Mouse (Mus musculus) kidney, embryonic 14.5 days (tissue): Measurements from ENCODE around the gene 1700067K01Rik. TPM values are rescaled to one million over a fixed set of nuclear protein-coding genes. Genes with fewer than 3 reads are reported as not detected.

Source experiments
- ATAC-seq: fragments of 200-750 bp; cut with Nextera tagmentation; 2 replicates; pipeline ENCODE4 v1.8.0; 2017; ENCODE audit warnings: moderate number of reproducible peaks, mild to moderate bottlenecking, moderate TSS enrichment, moderate library complexity; ENCODE audit not compliant: low FRiP score, low TSS enrichment
- H3K27ac ChIP-seq: fragments of 300-500 bp; sonication (generic); 2 replicates; pipeline ENCODE4 v1.5.1; 2014; ENCODE audit warnings: low read depth, mild to moderate bottlenecking, low read length, moderate library complexity, mixed read lengths
- H3K27me3 ChIP-seq: fragments of 300-500 bp; sonication (generic); 2 replicates; pipeline ENCODE4 v1.6.1; 2014; ENCODE audit warnings: mild to moderate bottlenecking, low read length; ENCODE audit not compliant: control insufficient read depth, insufficient read depth
- H3K36me3 ChIP-seq: fragments of 300-500 bp; sonication (generic); 2 replicates; pipeline ENCODE4 v1.6.1; 2014; ENCODE audit warnings: low read length, mixed read lengths; ENCODE audit not compliant: control insufficient read depth, insufficient read depth
- H3K4me1 ChIP-seq: fragments of 300-500 bp; sonication (generic); 2 replicates; pipeline ENCODE4 v1.6.1; 2014; ENCODE audit warnings: low read length, mixed read lengths; ENCODE audit not compliant: control insufficient read depth, insufficient read depth
- H3K4me2 ChIP-seq: fragments of 300-500 bp; sonication (generic); replicated peaks from 2 replicates; pipeline ENCODE4 v1.6.1; 2014; ENCODE audit warnings: low read depth, mild to moderate bottlenecking, low read length
- H3K4me3 ChIP-seq: fragments of 300-500 bp; sonication (generic); 2 replicates; pipeline ENCODE4 v1.5.1; 2014; ENCODE audit warnings: mild to moderate bottlenecking, low read length
- H3K9ac ChIP-seq: fragments of 300-500 bp; sonication (generic); 2 replicates; pipeline ENCODE4 v1.6.1; 2014; ENCODE audit warnings: low read depth, mild to moderate bottlenecking, low read length, moderate library complexity
- H3K9me3 ChIP-seq: fragments of 300-500 bp; sonication (generic); 2 replicates; pipeline ENCODE4 v1.6.1; 2016; ENCODE audit warnings: low read length; ENCODE audit not compliant: control insufficient read depth
- whole genome bisulfite sequencing: fragments of 180-500 bp; shearing (Covaris S2); extraction: QIAGEN DNeasy Blood & Tissue Kit; methylation state at CpG from one replicate; pipeline ENCODE4 v1.1.7; 2014; 5-methylcytosine and 5-hydroxymethylcytosine counted together
- polyA plus RNA-seq: library from polyadenylated mRNA; unstranded; fragments of >200 nt; fragmentation: Nextera tagmentation; extraction: Ambion mirVana; gene quantifications from 2 replicates; pipeline ENCODE4 v1.2.1, GENCODE M21; 2014

Gene 1700067K01Rik
- 1.2 TPM in 2 replicates for polyA plus RNA-seq

DNA sequence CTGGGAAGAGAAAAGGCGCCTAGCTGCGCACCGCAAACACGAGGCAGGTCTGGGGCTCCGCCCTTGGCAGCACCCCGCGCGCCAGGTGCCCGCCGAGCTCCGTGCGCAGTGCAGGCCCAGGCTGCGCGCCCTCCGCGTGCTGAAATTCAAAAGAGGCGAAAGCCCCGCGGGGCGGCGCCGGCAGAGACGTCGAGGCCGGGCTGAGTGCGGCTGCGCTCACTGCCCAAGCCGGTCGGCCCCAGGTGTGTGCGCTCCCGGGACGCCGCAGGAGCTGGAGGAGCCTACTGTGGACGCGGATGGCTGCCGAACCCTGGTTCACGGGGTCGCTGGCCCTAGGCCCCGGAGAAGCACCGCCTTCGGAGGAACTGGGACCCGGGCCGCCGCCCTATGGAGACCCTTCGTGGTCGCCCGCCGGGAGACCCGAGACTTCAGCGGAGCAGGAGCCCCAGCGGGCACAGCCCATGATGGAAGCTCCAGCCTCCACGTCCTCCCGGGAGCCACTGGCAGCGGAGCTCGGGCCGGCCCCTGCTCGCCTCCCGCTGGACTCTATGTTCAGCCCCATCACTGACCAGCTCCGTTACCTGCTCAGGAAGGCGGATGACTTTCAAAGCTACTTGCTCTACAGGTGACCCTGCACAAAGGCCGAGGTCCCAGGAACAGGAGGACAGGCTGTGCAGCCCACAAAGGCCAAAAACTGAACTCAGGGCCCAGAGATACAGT, at the start of gene 1700067K01Rik:
TSS of gene 1700067K01Rik (plus strand) at position 222 of the 720 bp plus-strand sequence.
- no peaks in the 10 kb centered on the region for H3K9me3 ChIP-seq
- no peaks in the 10 kb centered on the region; the same call in 1 of the 2 replicates for H3K27me3 ChIP-seq
- no peak for ATAC-seq
- whole genome bisulfite sequencing = 29% methylated on average over 61 of the region's 61 CpGs
- H3K4me2 ChIP-seq = peak within 1 kb of the TSS; percentile 12; the same call in 1 of the 2 replicates
- peak within 1 kb of the TSS; percentile 15; the same call in 1 of the 2 replicates for H3K9ac ChIP-seq
- peaks cover 21% of the 10 kb centered on the region for H3K4me1 ChIP-seq
- H3K4me3 ChIP-seq = no peak within 1 kb of the TSS
- peaks cover 22% of the 10 kb centered on the region for H3K36me3 ChIP-seq
- H3K27ac ChIP-seq = no peak within 1 kb of the TSS

DNA sequence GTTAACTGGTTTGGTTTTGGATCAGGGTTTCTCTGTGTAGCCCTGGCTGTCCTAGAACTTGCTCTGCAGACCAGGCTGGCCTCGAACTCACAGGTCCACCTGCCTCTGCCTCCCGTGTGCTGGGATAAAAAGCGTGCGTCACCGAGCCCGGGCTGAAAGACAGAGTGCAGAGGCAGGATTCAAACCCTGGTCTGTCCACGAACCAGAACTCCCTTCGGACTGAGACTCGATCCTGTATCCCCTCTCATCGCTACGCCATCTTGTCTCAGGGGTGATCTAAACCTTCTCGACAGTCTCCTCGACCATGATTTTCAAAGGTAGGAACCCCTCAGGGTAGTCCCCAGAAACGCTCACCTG, 46.6 kb upstream of the 1700067K01Rik start:
- Histone ChIP-seq H3K27ac (no peak overlapping the region), H3K27me3 (no peaks in the 10 kb centered on the region), H3K4me1 (peaks cover 18% of the 10 kb centered on the region), H3K4me3 (peak overlapping the region; percentile 79), H3K36me3 (no peaks in the 10 kb centered on the region), H3K4me2 (peak overlapping the region; percentile 40), H3K9me3 (no peaks in the 10 kb centered on the region), H3K9ac (peak overlapping the region; percentile 25)
- WGBS = under 1% methylated on average over 14 of the region's 14 CpGs
- no peak for ATAC-seq

GRCm38 (mm10) chr8:83955106-83955957, 46.0 kb upstream of the 1700067K01Rik start, which contains the start of the genes Gm10644 and Asf1b:
TSS of gene Gm10644 (minus strand) at chr8:83955205.
TSS of gene Asf1b (plus strand) at chr8:83955507.
- Histone ChIP-seq H3K9me3 (no peaks in the 10 kb centered on the region), H3K4me2 (peak within 1 kb of the TSS; percentile 91), H3K36me3 (no peaks in the 10 kb centered on the region), H3K4me1 (peaks cover 18% of the 10 kb centered on the region), H3K27me3 (no peaks in the 10 kb centered on the region), H3K27ac (no peak within 1 kb of the TSS), H3K9ac (peak within 1 kb of the TSS; percentile 68), H3K4me3 (peak within 1 kb of the TSS; percentile 79)
- ATAC-seq = peak; percentile 99
- under 1% methylated on average over 75 of the region's 75 CpGs for WGBS

DNA sequence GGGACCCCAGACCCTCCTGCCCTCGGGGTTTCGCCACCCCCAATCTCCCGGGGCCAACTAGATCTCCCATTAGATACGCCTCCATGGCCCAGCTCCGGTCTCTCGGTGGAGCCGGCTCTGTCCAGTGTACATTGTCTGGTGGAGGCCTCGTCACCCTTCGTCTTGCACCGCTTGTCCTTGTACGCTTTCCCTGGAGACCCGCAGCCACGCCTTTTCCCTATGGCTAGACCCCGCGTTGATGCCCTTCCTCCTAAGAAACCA, 45.4 kb upstream of the 1700067K01Rik start:
- ATAC-seq = no peak; the same call in 1 of the 2 replicates
- H3K4me2 ChIP-seq = peak overlapping the region; percentile 91
- 2% methylated on average over 15 of the region's 15 CpGs for WGBS
- H3K27me3 ChIP-seq = no peaks in the 10 kb centered on the region
- H3K27ac ChIP-seq = no peak overlapping the region
- H3K4me1 ChIP-seq = peaks cover 18% of the 10 kb centered on the region
- H3K9me3 ChIP-seq = no peaks in the 10 kb centered on the region
- no peaks in the 10 kb centered on the region for H3K36me3 ChIP-seq
- H3K4me3 ChIP-seq = peak overlapping the region; percentile 79
- peak overlapping the region; percentile 68 for H3K9ac ChIP-seq

DNA sequence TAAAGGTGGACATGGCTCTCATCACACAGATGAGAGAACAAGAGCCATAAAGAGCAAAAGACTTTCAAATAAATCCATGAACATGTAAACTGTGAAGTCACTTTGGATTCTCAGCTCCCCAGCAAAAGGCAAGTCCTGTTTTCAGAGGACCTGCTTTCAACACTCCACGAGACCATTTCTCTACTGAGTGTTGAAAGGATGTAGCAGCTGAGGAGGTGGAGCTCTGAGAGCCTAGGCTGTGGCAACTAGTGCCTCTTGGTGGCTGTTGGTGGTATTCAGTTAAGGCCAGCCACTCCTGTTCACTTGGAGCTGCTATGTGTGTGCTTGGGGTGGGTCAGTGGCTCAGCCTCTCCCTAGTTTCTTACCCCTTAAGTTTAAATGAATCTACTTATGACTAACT, 44.5 kb upstream of the 1700067K01Rik start:
- WGBS = 23% methylated on average over 1 of the region's 1 CpGs
- peak overlapping the region; percentile 79 for H3K4me3 ChIP-seq
- H3K27ac ChIP-seq = no peak overlapping the region
- no peaks in the 10 kb centered on the region for H3K36me3 ChIP-seq
- ATAC-seq = no peak
- peaks cover 18% of the 10 kb centered on the region for H3K4me1 ChIP-seq
- peak overlapping the region; percentile 91 for H3K4me2 ChIP-seq
- no peaks in the 10 kb centered on the region for H3K27me3 ChIP-seq
- no peaks in the 10 kb centered on the region for H3K9me3 ChIP-seq
- H3K9ac ChIP-seq = peak overlapping the region; percentile 68; the same call in 1 of the 2 replicates

DNA sequence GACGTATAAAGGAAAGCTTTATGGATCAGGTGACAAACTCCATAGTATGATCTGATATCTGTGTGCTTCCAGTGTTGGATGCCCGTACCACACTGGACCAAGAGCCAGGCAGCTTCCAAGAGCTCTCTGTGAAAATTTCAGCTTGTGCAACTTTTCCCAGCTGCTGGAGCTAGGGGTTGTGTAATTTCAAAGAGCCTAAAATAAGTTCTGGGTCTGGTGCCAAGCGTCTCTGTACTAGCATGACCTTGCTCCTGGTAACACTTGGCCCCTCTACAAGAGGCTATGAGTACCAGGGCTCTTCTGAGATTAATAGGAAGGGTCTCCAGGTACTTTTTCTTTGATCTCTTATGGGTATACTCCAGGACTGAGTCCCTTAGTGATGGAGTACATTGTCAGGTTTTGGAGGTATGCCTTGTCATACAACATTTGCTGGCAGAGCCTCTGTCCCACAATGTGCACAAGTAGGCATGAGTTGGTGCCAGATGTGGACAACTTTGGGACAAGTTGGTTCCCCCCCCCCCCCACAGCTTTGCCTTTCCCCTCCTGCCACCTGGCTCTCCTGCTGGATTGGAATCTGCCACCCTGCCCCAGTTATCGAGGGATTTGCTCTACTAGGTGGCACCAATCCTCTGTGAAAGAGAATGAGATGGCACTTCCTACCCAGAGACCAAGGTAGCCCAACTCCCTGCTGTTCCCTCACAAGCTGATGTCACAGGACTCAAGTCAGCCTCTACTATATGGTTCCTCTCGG, 37.1 kb upstream of the 1700067K01Rik start:
- H3K4me1 ChIP-seq = no peaks in the 10 kb centered on the region
- WGBS = 91% methylated on average over 5 of the region's 5 CpGs
- H3K27ac ChIP-seq = no peak overlapping the region
- H3K4me3 ChIP-seq = no peak overlapping the region
- no peaks in the 10 kb centered on the region for H3K9me3 ChIP-seq
- no peaks in the 10 kb centered on the region for H3K27me3 ChIP-seq
- H3K36me3 ChIP-seq = peaks cover 28% of the 10 kb centered on the region
- no peak for ATAC-seq
- no peak overlapping the region for H3K4me2 ChIP-seq
- H3K9ac ChIP-seq = no peak overlapping the region

DNA sequence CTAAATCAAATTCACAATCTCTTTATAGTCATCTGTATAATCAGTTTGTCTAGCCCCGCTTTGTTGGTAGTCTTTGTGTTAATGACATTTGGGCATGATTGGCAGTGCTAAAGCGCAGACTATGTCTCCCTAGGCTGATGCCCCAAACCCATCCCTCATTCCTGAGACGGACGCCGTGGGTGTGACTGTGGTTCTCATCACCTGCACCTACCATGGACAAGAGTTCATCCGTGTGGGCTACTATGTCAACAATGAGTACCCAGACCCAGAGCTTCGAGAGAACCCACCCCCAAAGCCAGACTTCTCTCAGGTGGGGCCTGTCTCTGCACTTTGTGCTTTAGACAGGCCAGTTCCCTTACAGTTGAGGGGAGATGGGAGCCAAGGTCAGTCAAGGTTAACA, 33.6 kb upstream of the 1700067K01Rik start:
- H3K4me1 ChIP-seq = 0 out of 2 replicates have a peak, but pooled peaks cover 2% of the 10 kb centered on the region
- H3K4me2 ChIP-seq = no peak overlapping the region
- H3K9me3 ChIP-seq = no peaks in the 10 kb centered on the region
- no peak overlapping the region for H3K4me3 ChIP-seq
- H3K36me3 ChIP-seq = peaks cover 35% of the 10 kb centered on the region
- 97% methylated on average over 7 of the region's 7 CpGs for WGBS
- ATAC-seq = no peak
- H3K27me3 ChIP-seq = no peaks in the 10 kb centered on the region
- no peak overlapping the region for H3K9ac ChIP-seq
- no peak overlapping the region for H3K27ac ChIP-seq

DNA sequence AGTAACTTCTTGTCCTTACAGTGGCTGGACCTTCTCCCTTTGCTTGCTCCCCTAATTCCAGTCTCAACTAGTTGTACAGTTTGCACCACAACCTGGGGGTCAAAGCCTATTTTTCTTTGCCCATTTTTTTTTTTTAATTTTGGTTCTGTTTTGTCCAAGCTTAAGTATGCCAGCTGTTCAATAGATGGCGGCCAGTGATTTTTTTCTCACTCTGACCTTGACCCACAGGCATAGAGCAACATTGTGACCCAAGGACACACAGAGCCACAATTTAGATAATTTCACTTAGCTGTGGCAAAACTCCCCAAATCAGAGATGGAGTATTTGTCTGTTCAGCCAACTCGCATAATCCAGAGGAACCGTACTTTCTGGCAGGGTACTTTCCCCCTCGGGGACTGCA, 30.2 kb upstream of the 1700067K01Rik start:
- peaks cover 16% of the 10 kb centered on the region; the same call in 1 of the 2 replicates for H3K4me1 ChIP-seq
- no peak overlapping the region for H3K27ac ChIP-seq
- H3K9me3 ChIP-seq = no peaks in the 10 kb centered on the region
- no peak for ATAC-seq
- H3K36me3 ChIP-seq = peaks cover 34% of the 10 kb centered on the region
- 91% methylated on average over 4 of the region's 4 CpGs for WGBS
- no peak overlapping the region for H3K4me2 ChIP-seq
- H3K4me3 ChIP-seq = no peak overlapping the region
- H3K27me3 ChIP-seq = no peaks in the 10 kb centered on the region
- no peak overlapping the region for H3K9ac ChIP-seq
